Mouse (Mus musculus): ENCODE measurements around the gene Csrp1. TPM values are rescaled to one million over a fixed set of nuclear protein-coding genes. Genes with fewer than 3 reads are reported as not detected.

Gene Csrp1
- 495 TPM for polyA plus RNA-seq (2015; fragmentation: Illumina TruSeq; extraction: RNeasy Lipid Tissue Mini Kit (QIAGEN cat#74804); ENCODE audit: low read depth, low replicate concordance)

GRCm38 (mm10) chr1:135719983-135720382 is at the start of gene Csrp1:
TSS of gene Csrp1 (plus strand) at chr1:135720061.

GRCm38 (mm10) chr1:135765645-135766591 is 46.1 kb downstream of the Csrp1 start, which contains the start of gene Phlda3:
TSS of gene Phlda3 (plus strand) at chr1:135766119.

GRCm38 (mm10) chr1:135778780-135779535 is 59.1 kb downstream of the Csrp1 start, which contains the start of gene Tnni1:
TSS of gene Tnni1 (plus strand) at chr1:135779434.

Other genes with a start within 250 kb of the Csrp1 start
- 32.9 TPM for gene Nav1, start 112.8 kb upstream of the Csrp1 start, polyA plus RNA-seq (2015; fragmentation: Illumina TruSeq; extraction: RNeasy Lipid Tissue Mini Kit (QIAGEN cat#74804); ENCODE audit: low read depth, low replicate concordance)
- 46.4 TPM for gene Phlda3, start 46.1 kb downstream of the Csrp1 start, polyA plus RNA-seq (2015; fragmentation: Illumina TruSeq; extraction: RNeasy Lipid Tissue Mini Kit (QIAGEN cat#74804); ENCODE audit: low read depth, low replicate concordance)
- 14.4 TPM for gene Tnni1, start 59.4 kb downstream of the Csrp1 start, polyA plus RNA-seq (2015; fragmentation: Illumina TruSeq; extraction: RNeasy Lipid Tissue Mini Kit (QIAGEN cat#74804); ENCODE audit: low read depth, low replicate concordance)
- gene Lad1, start 98.5 kb downstream of the Csrp1 start, polyA plus RNA-seq (2015; fragmentation: Illumina TruSeq; extraction: RNeasy Lipid Tissue Mini Kit (QIAGEN cat#74804); ENCODE audit: low read depth, low replicate concordance) = 1.5 TPM
- 8.5 TPM for gene Tnnt2, start 116.3 kb downstream of the Csrp1 start, polyA plus RNA-seq (2015; fragmentation: Illumina TruSeq; extraction: RNeasy Lipid Tissue Mini Kit (QIAGEN cat#74804); ENCODE audit: low read depth, low replicate concordance)
- gene Pkp1, start 199.1 kb downstream of the Csrp1 start, polyA plus RNA-seq (2015; fragmentation: Illumina TruSeq; extraction: RNeasy Lipid Tissue Mini Kit (QIAGEN cat#74804); ENCODE audit: low read depth, low replicate concordance) = 0.22 TPM

Data from brain, adult 10 weeks (tissue).